Mouse (Mus musculus) heart, postnatal 0 days (tissue): Measurements from ENCODE around the gene Cep85l. TPM values are rescaled to one million over a fixed set of nuclear protein-coding genes. Genes with fewer than 3 reads are reported as not detected.

Experiments used
- ATAC-seq: fragments of 200-750 bp; cut with Nextera tagmentation; 2 replicates; pipeline ENCODE4 v1.8.0; 2017; ENCODE audit warnings: low read depth, moderate number of reproducible peaks, moderate library complexity; ENCODE audit not compliant: insufficient read depth
- DNase-seq: peaks from one replicate; pipeline ENCODE4 v3.0.0-alpha.2; 2016; ENCODE audit warnings: low spot score
- H3K27ac ChIP-seq: fragments of 300-500 bp; sonication (generic); 2 replicates; pipeline ENCODE4 v1.5.1; 2014; ENCODE audit warnings: low read depth, mild to moderate bottlenecking
- H3K27me3 ChIP-seq: fragments of 300-500 bp; sonication (generic); 2 replicates; pipeline ENCODE4 v1.6.1; 2014; ENCODE audit warnings: low read length, mixed read lengths; ENCODE audit not compliant: control insufficient read depth, insufficient read depth
- H3K36me3 ChIP-seq: fragments of 300-500 bp; sonication (generic); replicated peaks from 2 replicates; pipeline ENCODE4 v1.6.1; 2014; ENCODE audit warnings: low read length, mixed read lengths; ENCODE audit not compliant: control insufficient read depth, insufficient read depth
- H3K4me1 ChIP-seq: fragments of 300-500 bp; sonication (generic); 2 replicates; pipeline ENCODE4 v1.6.1; 2014; ENCODE audit warnings: antibody characterized with exemption; ENCODE audit not compliant: control insufficient read depth, insufficient read depth
- H3K4me2 ChIP-seq: fragments of 300-500 bp; sonication (generic); 2 replicates; pipeline ENCODE4 v1.6.1; 2014; ENCODE audit warnings: low read depth, mild to moderate bottlenecking, low read length, moderate library complexity
- H3K4me3 ChIP-seq: fragments of 300-500 bp; sonication (generic); 2 replicates; pipeline ENCODE4 v1.5.1; 2014; ENCODE audit warnings: low read depth, low read length
- H3K9ac ChIP-seq: fragments of 300-500 bp; sonication (generic); replicated peaks from 2 replicates; pipeline ENCODE4 v1.6.1; 2014; ENCODE audit warnings: low read depth, low read length, mixed read lengths
- H3K9me3 ChIP-seq: fragments of 300-500 bp; sonication (generic); replicated peaks from 2 replicates; pipeline ENCODE4 v1.6.1; 2016; ENCODE audit warnings: low read length; ENCODE audit not compliant: control insufficient read depth
- CTCF ChIP-seq: IDR thresholded peaks from 2 replicates; pipeline ENCODE4 v1.5.1; 2016; ENCODE audit warnings: antibody characterized with exemption, control low read depth, low read depth
- EP300 ChIP-seq: IDR thresholded peaks from 2 replicates; pipeline ENCODE4 v1.6.1; 2016; ENCODE audit warnings: antibody characterized with exemption, low read depth
- WGBS: fragments of 180-500 bp; shearing (Covaris S2); extraction: QIAGEN DNeasy Blood & Tissue Kit; methylation state at CpG from one replicate; pipeline ENCODE4 v1.1.7; 2014; 5-methylcytosine and 5-hydroxymethylcytosine counted together
- polyA plus RNA-seq: library from polyadenylated mRNA; unstranded; fragments of >200 nt; fragmentation: Nextera tagmentation; extraction: Ambion mirVana; gene quantifications from 2 replicates; pipeline ENCODE4 v1.2.1, GENCODE M21; 2015
- total RNA-seq: library from RNA; depleted of rRNA; stranded (reverse); fragments of >200 nt; gene quantifications from 2 replicates; pipeline ENCODE4 v1.2.3, GENCODE M21; 2014; ENCODE audit warnings: low replicate concordance

The Cep85l gene
- total and polyA plus RNA-seq, 2 experiments from 2014 or later, result 4.1 to 17.6 TPM

DNA sequence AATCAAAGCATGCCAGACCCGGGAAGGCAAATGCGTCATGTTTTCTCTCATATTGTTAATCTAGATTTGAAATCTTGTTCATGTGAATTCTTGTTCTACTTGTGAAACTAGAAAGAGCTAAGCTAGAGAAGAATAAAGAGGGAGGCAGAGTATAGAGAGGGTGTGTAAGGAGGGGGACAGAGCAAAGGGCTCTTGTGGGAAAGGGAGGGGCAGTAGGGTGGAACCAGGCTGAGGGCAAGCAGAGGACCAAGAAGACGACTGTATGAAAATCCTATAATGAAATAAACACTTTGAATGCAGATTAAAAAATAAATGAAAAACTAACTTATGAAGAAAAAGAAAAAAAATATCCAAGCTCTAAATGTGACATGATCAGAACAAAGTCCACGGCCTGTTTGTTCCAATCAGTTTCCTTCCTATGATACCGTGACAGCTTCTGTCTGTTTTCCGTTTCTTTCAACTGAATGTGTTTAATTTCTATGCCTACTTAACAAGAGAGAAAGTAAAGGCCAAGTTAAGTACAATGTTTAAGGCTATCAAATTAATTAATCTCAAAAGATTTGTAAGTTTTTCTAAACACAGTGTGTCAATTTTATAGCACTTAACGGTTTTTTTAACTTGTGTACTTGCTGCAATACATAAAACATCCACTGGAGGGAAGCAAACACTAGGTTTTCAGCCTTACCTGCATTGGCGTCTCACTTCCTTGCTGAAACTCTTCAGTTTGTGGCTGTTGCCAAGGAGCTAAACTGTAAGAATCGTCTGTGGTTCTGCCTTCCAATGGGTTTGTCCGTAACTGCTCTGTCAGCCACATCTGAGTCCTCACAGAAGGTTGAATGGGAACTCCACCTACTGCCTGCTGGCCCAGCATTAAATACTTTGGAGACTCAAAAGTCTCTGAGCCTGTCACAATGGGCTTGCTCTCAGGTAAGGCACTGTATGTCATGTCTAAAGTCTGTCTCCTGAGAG lies 31.7 kb downstream of the Cep85l start:
- no peak overlapping the region for H3K9ac ChIP-seq
- no peaks in the 10 kb centered on the region for H3K27me3 ChIP-seq
- H3K9me3 ChIP-seq, result no peaks in the 10 kb centered on the region
- peak; percentile 71 for DNase-seq
- peaks cover 23% of the 10 kb centered on the region for H3K36me3 ChIP-seq
- ATAC-seq, result no peak
- H3K27ac ChIP-seq, result no peak overlapping the region
- TF ChIP-seq EP300, result no peak
- peak; percentile 81 for TF ChIP-seq CTCF
- H3K4me3 ChIP-seq, result no peak overlapping the region
- H3K4me1 ChIP-seq, result no peaks in the 10 kb centered on the region
- no peak overlapping the region for H3K4me2 ChIP-seq
- WGBS, result 45% methylated on average over 10 of the region's 10 CpGs

GRCm38 (mm10) chr10:53346916-53347315 lies 32.8 kb downstream of the Cep85l start:
- Histone ChIP-seq H3K9me3 (no peaks in the 10 kb centered on the region), H3K36me3 (peaks cover 26% of the 10 kb centered on the region), H3K27ac (no peak overlapping the region), H3K9ac (no peak overlapping the region), H3K4me2 (no peak overlapping the region), H3K4me1 (no peaks in the 10 kb centered on the region), H3K4me3 (no peak overlapping the region), H3K27me3 (no peaks in the 10 kb centered on the region)
- DNase-seq (no peak), ATAC-seq (peak; percentile 18)
- TF ChIP-seq CTCF, result no peak
- TF ChIP-seq EP300, result no peak
- 69% methylated on average over 5 of the region's 5 CpGs for whole genome bisulfite sequencing

DNA sequence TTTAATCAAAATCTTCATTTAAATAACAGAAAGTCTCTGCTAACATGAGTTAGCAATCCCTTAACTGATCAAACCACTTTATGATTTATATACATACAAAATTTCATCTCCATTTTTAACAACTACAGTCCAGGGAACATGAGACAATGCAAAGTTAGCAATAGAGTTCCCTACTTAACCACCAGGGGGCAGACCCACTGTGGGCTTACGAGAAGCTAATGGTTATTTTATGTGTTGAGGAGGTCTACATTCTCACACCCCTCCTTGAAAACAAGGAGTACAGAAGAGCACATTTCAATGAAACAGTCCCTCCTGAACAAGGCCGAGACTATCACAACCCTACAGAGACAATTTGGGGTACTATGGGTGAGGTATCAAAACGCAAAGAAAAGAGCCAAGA lies 33.2 kb downstream of the Cep85l start:
- H3K4me3 ChIP-seq, result no peak overlapping the region
- peak; percentile 42 for ATAC-seq

GRCm38 (mm10) chr10:53345508-53345907 lies 34.2 kb downstream of the Cep85l start:
- WGBS, result 54% methylated on average over 4 of the region's 4 CpGs
- no peaks in the 10 kb centered on the region for H3K9me3 ChIP-seq
- DNase-seq (no peak), ATAC-seq (no peak)
- no peaks in the 10 kb centered on the region for H3K4me1 ChIP-seq
- no peak overlapping the region for H3K4me2 ChIP-seq
- no peak overlapping the region for H3K9ac ChIP-seq
- H3K27ac ChIP-seq, result peak overlapping the region; percentile 36; the same call in 1 of the 2 replicates
- no peak overlapping the region for H3K4me3 ChIP-seq
- TF ChIP-seq EP300, result no peak
- TF ChIP-seq CTCF, result no peak
- H3K36me3 ChIP-seq, result peaks cover 26% of the 10 kb centered on the region
- no peaks in the 10 kb centered on the region for H3K27me3 ChIP-seq

More for the DNA sequence above, 33.2 kb downstream of the Cep85l start:
- TF ChIP-seq CTCF (peak; percentile 92), EP300 (no peak)
- 38% methylated on average over 3 of the region's 3 CpGs for WGBS
- H3K36me3 ChIP-seq, result peaks cover 26% of the 10 kb centered on the region
- DNase-seq, result peak; percentile 74
- H3K4me1 ChIP-seq, result no peaks in the 10 kb centered on the region
- no peaks in the 10 kb centered on the region for H3K27me3 ChIP-seq
- no peaks in the 10 kb centered on the region for H3K9me3 ChIP-seq
- H3K27ac ChIP-seq, result no peak overlapping the region
- no peak overlapping the region for H3K4me2 ChIP-seq
- no peak overlapping the region for H3K9ac ChIP-seq

DNA sequence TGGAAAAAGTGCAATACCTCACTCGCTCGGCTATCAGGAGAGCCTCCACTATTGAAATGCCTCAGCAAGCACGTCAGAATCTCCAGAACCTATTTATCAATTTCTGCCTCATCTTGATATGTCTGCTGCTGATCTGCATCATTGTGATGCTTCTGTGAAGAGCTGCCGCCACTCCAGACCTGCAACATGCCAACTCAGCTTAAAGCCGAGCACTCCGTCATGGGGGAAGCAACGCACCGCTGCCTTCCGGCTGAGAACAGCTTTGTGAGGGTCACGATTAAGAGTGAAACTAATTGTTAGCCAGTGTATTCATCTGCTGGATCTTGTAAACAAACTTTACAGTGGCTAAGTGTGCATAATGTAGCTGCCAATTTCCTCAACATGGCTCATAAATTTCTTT lies 35.9 kb downstream of the Cep85l start:
- WGBS, result 20% methylated on average over 10 of the region's 10 CpGs
- DNase-seq (no peak), ATAC-seq (no peak)

More for the DNA sequence above, 35.9 kb downstream of the Cep85l start:
- no peak for TF ChIP-seq CTCF
- TF ChIP-seq EP300, result no peak
- Histone ChIP-seq H3K4me2 (peak overlapping the region; percentile 63), H3K4me3 (peak overlapping the region; percentile 44), H3K36me3 (peaks cover 27% of the 10 kb centered on the region), H3K9me3 (no peaks in the 10 kb centered on the region), H3K4me1 (no peaks in the 10 kb centered on the region), H3K27me3 (no peaks in the 10 kb centered on the region), H3K9ac (peak overlapping the region; percentile 69), H3K27ac (peak overlapping the region; percentile 98)
